Mouse (Mus musculus): ENCODE results near the gene Nectin2.

Gene Nectin2

DNA sequence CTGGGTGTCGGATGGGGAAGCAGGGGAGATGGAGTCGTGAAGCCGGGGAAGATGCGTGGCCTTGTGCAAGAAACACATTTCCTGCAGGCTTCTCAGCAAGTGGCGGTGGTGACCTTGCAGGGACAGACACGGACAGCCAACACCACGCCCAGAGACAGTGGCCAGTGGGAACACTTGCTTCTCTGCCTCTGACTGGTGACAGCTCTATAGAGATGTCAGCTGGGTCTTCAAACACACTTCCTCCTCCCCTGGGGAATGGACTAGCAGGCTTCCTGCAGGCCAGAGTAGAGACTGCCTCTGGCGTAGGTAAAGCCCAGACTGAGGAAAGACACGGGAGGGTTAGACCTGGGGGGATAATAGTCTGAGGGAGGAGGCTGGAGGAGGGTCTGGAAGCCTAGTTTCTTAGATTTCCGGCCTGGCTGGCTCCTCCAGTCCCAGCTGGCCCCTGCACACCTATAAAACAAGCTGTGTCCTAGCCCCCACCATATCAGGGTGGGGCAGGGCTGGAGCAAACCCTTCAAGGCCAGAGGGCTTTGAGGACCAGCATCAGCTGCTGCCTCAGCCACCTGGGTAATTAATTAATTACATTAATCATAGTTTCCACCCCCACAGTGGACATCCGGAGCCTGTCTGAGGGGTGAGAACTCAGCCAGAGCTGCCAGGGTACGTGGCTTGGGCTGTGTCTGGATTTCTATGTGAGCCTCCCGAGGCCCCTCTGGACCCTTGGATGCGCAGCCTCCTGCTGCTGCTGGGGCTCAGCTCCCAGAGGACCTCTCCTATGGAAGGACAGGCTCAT lies 5.5 kb downstream of the Nectin2 start:
- no peak for DNase-seq (ENCODE audit: low spot score in 2 of 2)

DNA sequence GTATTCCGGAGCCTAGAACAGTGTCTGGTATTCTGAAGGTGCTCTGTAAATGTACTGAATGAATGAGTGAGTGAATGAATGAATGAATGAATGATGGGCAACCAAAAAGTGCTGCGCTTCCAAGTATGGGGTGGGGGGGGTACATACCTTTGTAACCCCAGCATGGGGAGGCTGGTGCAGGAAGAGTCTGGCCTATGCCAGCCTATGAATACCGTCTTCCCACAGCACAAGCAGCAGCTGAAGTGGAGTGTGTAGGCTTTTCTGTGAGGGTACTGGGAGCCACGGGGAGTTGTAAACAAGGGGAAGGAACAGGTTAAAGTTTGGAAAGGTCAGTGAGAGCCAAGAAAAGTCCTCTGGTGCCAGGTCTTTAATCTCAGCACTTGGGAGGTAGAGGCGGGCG lies 6.5 kb downstream of the Nectin2 start:
- no peak for DNase-seq (ENCODE audit: low spot score in 2 of 2)

DNA sequence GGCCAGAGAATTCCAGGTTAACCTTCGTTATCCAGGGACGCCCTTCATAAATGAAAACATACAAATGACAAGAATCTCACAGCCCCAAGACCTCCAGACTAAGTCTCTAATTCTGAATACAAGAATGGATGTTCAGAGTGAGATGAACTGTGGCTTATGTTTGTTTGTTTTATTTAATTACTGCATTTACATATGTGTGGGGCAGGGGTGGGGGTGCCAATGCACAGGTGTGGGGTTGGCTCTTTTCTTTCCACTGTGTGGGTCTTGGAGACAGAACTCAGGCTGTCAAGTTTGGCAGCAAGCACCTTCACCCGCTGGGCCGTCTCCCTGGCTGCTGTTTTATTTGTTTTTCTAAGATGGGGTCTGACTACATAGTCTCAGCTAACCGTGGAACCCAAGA lies 7.8 kb downstream of the Nectin2 start:
- DNase-seq (ENCODE audit: low spot score in 2 of 2) = no peak

DNA sequence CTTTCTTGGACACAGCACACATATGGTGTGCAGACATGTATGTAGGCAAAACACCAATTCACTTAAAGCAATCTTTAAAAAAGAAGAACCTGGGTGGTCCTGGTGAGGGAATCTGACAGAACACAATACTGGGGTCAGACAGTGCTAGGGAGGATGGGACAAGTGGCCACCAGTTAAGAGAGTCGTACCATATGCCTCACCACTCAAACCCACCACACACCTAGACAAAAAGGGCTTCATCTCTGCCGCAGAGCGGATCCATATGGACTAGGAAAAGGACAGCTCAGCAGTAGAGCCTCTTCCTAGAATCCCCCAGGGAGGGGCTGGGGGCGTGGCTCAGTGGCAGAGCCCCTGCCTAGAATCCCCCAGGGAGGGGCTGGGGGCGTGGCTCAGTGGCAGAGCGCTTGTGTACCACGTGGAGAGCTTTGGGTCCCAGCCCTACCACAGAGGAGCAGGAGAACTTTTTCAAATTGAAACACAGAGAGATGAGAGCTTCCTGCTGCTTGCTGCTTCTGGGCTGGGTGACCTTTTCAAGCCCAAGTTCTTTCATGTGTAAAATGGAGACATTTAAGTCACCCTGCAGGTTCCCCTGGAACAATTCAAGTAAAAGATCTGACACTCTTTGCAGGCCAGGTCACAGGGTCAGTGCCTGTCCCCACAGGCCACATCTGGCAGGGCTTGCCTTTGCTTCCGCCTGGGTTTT lies 8.8 kb downstream of the Nectin2 start:
- DNase-seq (ENCODE audit: low spot score in 2 of 2) = no peak

DNA sequence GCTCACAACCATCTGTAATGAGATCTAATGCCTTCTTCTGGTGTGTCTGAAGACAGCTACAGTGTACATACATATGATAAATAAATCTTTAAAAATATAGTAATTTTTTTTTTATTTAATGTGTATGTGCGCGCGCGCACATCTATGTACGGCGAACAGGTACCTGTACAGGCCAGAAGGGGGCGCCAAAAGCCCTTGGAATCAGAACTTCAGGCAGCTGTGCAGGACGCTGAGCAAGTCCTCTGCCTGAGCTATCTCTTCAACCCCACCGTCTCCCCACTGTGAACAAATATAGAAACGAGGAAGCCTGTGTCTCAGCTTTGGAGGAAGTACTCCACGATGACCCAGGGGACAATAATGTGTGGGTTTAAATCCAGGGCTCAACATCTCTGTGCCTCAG lies 10.0 kb downstream of the Nectin2 start:
- DNase-seq (ENCODE audit: low spot score in 2 of 2) = no peak

DNA sequence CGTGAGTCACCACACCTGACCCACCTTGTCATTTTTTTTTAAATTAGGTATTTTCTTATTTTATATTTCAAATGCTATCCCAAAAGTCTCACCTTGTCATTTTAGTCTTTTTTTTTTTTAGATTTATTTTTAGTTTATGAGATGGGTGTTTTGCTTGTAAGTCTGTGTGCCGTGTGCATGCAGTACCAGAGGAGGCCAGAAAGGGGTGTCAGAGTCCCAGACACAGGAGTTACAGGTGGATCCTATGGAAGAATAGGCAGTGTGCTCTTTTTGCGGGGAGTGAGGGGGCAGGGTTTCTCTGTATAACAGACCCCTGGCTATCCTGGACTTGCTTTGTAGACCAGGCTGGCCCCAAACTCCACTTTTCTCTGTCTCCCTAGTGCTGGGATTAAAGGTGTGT lies 11.5 kb downstream of the Nectin2 start:
- no peak for DNase-seq (ENCODE audit: low spot score in 2 of 2)

DNA sequence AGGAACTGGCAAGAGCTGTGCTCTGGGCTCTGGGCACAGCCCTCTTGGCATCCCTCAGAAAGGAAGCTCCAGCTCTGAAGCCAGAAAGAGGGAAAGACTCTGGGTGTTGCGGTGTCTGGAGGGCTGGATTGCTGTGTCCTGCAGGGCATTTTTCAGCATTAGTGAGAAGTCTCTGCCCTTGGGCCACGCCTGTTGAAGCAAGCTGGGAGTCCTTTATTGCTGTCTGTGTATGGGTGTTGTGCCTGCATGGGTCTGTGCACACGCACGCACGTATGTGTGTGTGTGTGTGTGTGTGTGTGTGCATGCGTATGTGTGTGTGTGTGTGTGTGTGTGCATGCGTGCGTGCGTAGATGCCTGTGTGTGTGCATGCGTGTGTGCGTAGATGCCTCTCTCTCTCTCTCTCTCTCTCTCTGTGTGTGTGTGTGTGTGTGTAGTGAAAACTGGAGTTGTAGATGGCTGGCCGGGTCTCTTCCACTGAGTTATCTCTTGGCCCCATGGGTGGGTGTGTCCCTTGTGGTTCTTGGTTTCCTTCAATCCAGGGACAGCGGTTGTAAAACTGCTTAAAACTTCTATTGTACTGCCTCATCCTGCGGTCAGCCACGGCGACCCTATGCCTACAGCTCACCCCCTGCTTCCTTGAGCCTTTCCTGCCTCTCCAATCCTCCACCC lies 13.8 kb downstream of the Nectin2 start:
- no peak for DNase-seq (ENCODE audit: low spot score in 2 of 2)

DNA sequence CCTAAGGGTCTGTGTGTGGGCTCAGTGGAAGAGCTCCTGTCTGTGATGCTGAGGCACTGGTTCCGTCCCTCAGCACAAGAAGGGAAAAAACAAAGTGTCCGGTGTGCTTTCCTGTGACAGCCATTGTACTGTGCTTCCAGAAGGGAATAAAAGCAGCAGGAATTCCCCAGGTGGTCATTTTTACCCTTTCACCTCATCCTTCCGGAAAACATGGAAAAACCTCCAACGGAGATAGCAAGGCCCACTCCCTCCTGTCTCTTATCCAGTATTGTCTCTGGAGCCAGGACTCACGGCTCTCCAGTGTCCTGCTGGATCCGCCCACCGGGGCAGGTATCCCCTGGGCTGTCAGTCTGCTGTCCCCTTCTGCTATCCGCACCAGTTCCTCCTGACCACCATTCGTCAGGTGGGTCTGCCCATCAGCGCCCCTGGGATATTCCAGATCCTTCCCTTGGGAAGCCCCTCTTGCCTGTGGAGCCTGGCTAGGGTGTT lies 16.1 kb downstream of the Nectin2 start:
- DNase-seq (ENCODE audit: low spot score in 2 of 2) = no peak

DNA sequence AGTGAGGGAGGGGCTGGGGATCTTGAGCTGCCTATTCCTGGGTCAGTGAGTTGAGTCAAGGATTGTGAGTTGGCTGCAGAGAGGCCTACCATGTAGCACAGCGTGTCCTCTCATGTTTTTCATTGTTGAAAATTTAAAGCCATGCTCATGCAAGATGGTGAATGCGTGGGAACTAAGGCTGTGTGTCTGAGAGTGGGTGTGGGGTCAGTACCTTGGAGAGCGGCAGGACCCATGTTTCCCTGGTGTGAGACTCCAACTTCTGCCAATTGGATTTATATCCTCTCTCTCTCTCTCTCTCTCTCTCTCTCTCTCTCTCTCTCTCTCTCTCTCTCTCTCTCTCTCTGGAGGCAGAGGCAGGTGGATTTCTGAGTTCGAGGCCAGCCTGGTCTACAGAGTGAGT lies 23.7 kb downstream of the Nectin2 start:
- DNase-seq (ENCODE audit: low spot score in 2 of 2) = no peak

DNA sequence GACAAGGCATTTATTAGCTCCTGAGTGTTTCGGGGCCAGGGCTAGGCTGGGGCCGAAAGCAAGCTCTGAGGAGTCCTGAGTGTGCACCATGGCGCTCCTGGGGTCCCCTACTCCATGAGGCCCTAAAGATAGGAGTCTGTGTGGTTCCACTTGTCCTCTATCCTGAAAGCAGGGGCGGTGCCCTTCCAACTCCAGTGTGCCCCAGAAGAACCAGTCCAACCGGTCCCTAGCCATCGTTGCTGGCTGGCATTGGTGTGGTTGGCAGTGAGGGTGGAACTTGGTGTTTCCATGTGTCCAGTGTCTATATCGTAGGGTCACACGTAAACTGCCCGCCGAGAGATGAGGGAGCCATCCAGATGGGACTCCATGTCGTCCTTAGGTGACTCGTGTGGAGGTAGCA lies 26.1 kb downstream of the Nectin2 start:
- no peak for DNase-seq (ENCODE audit: low spot score in 2 of 2)

DNA sequence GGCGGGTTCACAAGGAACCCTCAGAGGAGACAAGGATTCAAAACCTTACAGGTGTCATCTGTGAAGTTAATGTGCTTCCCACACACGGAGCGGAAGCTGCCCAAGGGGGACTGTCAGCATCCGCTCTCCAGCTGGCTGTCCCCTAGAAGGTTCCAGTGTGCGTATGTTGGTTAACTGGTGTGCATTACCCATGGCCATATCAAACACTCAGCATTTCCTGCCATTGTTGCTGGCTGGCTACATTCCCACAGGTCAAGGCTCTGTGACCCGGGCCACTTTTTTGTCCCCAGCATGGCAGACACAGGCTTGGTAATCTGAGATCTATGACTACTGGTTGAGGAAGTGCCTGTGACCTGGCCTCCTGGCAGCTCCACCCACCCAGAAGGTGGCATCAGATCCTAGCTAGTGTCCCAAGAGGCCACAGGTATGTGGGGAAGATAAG lies 27.5 kb downstream of the Nectin2 start:
- no peak for DNase-seq (ENCODE audit: low spot score in 2 of 2)

DNA sequence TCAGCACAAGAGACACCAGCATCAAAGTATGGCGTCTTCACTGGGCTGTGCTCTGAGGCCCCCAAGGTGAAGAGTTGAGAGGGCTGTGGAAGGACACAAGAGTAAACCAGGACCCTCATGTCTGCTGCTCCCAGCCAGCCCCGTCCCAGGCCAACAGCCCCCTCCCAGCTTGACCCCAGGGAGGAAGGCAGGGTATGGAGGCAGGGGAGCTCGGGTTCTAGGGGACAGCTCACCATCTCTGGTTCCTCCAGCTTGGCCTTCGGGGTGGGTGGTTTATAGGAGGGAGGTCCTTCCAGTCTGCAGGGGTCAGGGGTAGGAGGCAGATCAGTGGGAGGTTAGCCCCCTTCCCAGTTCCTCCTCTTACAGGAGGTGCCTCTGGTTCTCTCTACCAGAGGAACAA lies 31.1 kb downstream of the Nectin2 start:
- DNase-seq (ENCODE audit: low spot score in 2 of 2) = no peak

DNA sequence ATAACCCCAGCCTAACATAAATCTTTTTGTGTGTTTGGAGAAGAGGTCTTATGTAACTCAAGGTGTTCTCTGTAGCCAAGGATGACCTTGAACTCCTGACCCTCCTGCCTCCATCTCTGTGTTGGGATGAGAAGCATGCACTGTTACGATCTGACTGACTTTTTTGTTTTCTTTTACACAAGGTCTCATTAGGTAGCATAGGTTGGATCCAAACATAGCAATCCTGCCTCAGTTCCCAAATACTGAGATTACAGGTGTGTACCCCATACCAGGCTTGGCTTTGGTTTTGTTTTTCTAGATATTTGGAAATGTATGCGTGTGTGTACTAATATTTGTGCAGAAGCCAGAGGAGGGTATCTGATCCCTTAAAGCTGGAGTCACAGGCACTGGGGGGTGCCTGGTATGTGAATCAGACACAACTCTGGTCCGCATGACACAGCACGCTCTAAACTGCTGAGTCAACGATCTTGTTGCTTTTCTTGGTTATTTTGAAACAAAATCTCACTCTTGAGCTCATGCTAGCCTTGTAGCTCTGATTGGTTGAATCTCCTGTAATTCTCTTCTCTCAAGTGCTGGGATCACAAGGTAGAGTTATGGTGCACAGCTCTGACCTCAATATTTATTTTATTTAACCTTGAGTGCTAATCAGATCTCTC lies 31.9 kb downstream of the Nectin2 start:
- DNase-seq (ENCODE audit: low spot score in 2 of 2) = no peak

DNA sequence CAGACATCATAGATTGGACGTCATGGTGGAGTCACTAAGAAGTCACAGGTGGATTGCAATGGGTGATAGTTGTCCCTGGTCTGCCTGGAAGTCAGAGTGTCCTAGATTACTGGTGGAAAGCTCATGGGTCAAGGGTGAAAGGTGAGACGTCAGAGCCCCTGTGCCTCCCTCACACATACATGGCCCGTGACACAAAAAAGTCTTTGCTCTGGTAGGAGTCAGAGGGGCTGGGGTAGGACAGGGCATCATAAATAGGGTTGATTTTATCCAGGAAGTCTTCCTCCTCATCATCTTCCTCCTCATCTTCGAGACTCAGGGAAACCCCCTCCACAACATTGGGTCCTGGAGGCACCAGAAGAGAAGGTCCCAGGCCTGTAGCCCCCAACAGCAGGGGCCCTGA lies 32.9 kb downstream of the Nectin2 start:
- no peak for DNase-seq (ENCODE audit: low spot score in 2 of 2)

DNA sequence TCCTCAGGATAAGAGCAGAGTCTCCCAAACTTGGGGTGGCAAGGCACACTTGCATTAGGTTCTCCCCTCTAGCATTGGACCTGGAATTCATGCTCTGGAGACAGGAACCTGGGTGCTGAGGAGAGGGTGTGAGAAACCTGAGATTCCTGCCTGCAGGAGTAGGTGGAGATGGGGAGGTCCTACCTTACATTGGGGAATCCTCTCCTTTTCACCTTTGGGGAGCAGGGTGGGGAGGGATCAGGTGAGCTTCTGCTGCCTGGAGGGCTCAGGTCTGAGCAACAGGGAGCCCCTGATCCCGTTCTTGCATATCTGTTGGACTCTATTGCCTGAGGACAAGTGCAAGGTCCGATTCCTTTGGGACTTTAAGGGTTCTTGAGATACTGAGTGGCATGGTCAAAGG lies 33.5 kb downstream of the Nectin2 start:
- DNase-seq (ENCODE audit: low spot score in 2 of 2) = no peak

DNA sequence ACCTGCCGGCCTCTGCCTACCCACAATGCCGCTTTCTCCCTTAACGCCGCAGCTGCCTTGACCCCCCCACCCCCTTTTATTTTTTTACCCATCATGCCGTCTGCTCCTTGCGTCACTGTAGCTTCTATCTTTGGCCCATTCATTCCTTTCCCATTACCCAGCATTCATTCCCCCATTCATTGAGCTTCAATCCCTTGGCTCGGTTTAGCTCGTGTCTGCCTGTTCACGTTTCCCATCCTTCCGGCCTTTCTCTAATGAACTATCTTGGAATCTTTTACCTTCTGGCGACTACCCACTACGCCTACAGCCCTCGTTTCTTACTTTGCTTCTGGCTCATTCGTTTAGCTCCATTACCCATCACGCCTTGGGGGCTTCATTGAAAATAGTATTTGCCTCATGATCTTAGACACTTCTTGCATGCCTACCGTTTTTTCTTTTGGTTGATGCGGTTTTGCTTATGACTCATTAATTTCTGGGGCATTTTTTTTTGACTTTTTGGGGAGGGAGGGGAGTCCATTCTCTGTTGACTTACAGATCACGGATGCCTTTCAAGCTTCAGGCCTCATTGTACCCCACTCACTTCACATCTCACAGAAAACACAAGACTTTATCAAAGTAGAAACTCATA lies 34.1 kb downstream of the Nectin2 start:
- DNase-seq (ENCODE audit: low spot score in 2 of 2) = no peak

DNA sequence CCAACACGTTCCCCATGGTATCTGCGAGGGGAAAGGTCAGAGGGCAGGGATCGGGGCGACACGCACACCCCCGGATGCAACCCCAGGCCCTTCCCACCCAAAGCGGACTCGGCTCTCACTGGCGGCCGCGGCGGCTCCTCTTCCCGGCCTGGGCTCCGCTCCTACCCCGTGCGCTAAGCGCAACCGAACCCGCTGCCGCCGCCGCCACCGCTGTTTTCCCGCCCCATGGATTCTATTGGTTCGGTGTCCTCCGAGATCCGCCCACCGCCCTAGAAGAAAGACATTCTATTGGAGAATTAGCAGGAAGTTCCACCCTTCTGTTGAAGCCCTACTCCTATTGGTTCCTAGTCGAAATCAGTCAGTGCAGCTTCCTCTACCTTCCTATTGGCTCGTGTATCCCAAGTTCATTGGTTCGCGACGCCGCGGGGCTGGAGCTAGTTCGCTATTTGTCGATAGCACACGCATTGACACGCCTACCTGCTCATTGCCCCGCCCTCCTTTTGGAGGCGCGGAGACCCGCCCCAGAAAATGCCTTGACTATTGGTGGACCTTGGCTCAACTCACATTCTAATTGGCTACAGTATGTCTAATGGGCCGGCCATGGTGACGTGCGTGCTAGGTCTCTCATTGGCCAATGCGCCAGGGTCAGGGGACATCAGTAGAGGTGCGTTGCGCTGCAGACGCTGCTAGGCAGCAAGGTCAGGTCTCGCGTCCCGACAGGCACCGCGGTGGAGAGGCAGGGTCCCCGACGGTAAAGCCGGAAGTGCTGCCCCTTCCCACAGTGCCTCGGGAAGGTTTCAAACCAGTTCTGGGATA lies 34.8 kb downstream of the Nectin2 start, which contains the start of gene Tomm40:
Gene Tomm40 (minus strand): TSS at position 200 of the 816 bp plus-strand sequence.
- DNase-seq (ENCODE audit: low spot score in 2 of 2) = peak; percentile 99 to 100

DNA sequence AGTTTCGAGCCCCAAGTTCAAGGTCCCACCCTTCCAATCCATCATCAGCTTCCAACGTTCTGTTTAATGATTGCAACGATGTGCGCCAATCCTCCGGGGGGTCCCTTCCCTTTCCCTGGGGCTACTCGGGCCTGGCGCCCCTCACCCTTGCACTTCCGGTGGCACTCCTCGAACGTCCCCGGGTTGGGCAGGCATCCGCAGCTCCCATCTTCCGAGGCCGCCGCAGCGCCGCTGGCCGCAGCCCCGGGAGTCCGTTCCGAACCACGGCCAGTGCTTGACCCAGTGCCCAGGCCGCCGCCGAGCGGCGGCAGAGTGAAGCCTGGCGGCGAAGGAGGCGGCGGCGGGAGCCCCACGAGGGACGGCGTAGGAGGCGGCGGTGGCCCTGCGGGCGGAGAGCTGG lies 35.4 kb downstream of the Nectin2 start:
- no peak for DNase-seq (ENCODE audit: low spot score in 2 of 2)

DNA sequence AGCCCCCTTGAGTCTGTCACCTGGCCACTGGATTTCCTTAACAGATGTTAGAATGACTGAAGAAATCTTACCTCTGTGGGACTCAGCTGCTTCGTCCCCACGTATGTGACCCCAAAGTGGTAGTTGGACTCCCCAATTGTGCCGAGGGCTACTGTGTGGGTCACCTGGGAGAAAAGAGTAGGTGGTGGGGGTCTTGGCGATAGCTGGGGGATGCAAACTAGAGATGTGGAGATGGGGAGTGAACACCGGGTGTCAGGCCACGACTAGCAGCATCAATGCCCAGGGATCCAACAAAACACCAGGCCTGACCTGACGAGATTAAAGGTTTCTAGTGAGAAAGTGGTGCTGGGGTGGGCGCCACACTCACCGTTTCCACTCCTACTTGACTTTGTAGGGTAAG lies 36.7 kb downstream of the Nectin2 start:
- no peak for DNase-seq (ENCODE audit: low spot score in 2 of 2)

DNA sequence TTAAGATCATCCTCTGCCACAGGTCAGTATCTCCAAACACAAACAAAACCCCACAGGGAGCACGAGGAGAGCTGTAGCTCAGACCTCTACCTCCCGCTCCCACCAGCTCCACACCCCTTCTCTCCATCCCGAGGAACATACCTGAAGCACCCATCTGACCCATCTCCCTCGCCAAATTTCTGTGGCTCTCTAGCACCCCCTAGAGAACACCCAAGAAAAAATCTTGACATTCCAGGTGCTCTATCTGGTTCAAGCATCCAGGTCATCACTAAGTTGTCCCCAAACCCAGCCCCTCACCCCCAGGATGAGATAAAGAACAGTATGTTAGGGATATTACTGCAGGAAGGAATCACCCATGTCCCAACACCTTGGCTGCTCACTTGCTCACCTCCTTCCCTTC lies 37.1 kb downstream of the Nectin2 start:
- no peak for DNase-seq (ENCODE audit: low spot score in 2 of 2)

DNA sequence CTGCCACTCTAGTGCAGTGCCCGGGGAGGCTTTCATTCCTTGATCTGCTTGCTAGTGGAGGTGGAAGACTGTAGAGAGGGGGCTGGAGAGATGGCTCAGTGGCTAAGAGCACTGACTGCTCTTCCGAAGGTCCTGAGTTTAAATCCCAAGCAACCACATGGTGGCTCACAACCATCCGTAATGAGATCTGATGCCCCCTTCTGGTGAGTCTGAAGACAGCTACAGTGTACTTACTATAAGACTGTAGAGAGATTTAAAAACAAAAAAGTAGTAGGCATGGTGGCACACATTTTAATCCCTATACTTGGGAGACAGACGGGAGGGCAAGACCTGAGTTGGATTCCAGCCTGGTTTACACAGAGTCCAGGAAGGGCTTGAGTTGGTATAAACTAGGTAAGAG lies 37.9 kb downstream of the Nectin2 start:
- DNase-seq (ENCODE audit: low spot score in 2 of 2) = no peak
